Mouse (Mus musculus) myocyte (in vitro differentiated cells): ENCODE results near the gene Radil.

Experiments used
- CEBPB ChIP-seq: IDR thresholded peaks from 2 replicates; pipeline ENCODE4 v1.6.1; 2011; ENCODE audit warnings: mild to moderate bottlenecking, moderate library complexity; ENCODE audit not compliant: poor library complexity, insufficient read depth, severe bottlenecking
- E2F4 ChIP-seq: IDR thresholded peaks from one replicate; pipeline ENCODE4 v1.6.1; 2011; ENCODE audit warnings: mild to moderate bottlenecking, control low read depth, moderate library complexity; ENCODE audit not compliant: insufficient read depth
- MAX ChIP-seq: IDR thresholded peaks from one replicate; pipeline ENCODE4 v1.6.1; 2011; ENCODE audit warnings: low read depth, mild to moderate bottlenecking, control low read depth
- MYOD1 ChIP-seq, 3 experiments: IDR thresholded peaks; one replicate each; pipeline ENCODE4 v1.6.1; 2011; ENCODE audit warnings: control low read depth in 2 of 3, low read depth in 2 of 3, mild to moderate bottlenecking in 2 of 3, moderate library complexity in 1 of 3; ENCODE audit not compliant: insufficient read length in 2 of 3, control insufficient read depth in 1 of 3
- MYOG ChIP-seq, 3 experiments: IDR thresholded peaks; one replicate each; pipeline ENCODE4 v1.6.1; 2011; ENCODE audit warnings: control low read depth in 2 of 3, low read depth in 2 of 3, mild to moderate bottlenecking in 2 of 3; ENCODE audit not compliant: insufficient read length in 2 of 3, control insufficient read depth in 1 of 3, insufficient read depth in 1 of 3
- POLR2A ChIP-seq: IDR thresholded peaks from one replicate; pipeline ENCODE4 v1.6.1; 2011; ENCODE audit warnings: low read depth, mild to moderate bottlenecking, control low read depth, moderate library complexity; ENCODE audit not compliant: insufficient read length
- POLR2AphosphoS2 ChIP-seq: IDR thresholded peaks from one replicate; pipeline ENCODE4 v1.6.1; 2011; ENCODE audit warnings: low read depth, control low read depth; ENCODE audit not compliant: insufficient read length
- REST ChIP-seq: IDR thresholded peaks from one replicate; pipeline ENCODE4 v1.6.1; 2011; ENCODE audit warnings: mild to moderate bottlenecking, control low read depth, moderate library complexity; ENCODE audit not compliant: insufficient read depth, insufficient read length
- SRF ChIP-seq: IDR thresholded peaks from one replicate; pipeline ENCODE4 v1.6.1; 2011; ENCODE audit warnings: low read depth; ENCODE audit not compliant: control insufficient read depth, insufficient read length
- TCF12 ChIP-seq: IDR thresholded peaks from one replicate; pipeline ENCODE4 v1.6.1; 2011; ENCODE audit warnings: mild to moderate bottlenecking, control low read depth; ENCODE audit not compliant: poor library complexity, insufficient read depth, severe bottlenecking
- TCF3 ChIP-seq: IDR thresholded peaks from one replicate; pipeline ENCODE4 v1.6.1; 2011; ENCODE audit warnings: low read depth, control low read depth; ENCODE audit not compliant: insufficient read length
- USF1 ChIP-seq: IDR thresholded peaks from one replicate; pipeline ENCODE4 v1.6.1; 2011; ENCODE audit warnings: low read depth, mild to moderate bottlenecking, control low read depth, moderate library complexity

GRCm38 (mm10) chr5:142549961-142550705 lies 765 bp downstream of the Radil start:
- TF ChIP-seq POLR2A (no peak), MYOG (IDR thresholded peaks at IDR 0.05; ENCODE audit: control insufficient read depth in 1 of 3, insufficient read depth in 1 of 3, insufficient read length in 2 of 3, low read depth in 2 of 3) (no peak), CEBPB (no peak), POLR2AphosphoS2 (no peak), USF1 (no peak), TCF12 (no peak), MAX (no peak), SRF (no peak), E2F4 (no peak), REST (no peak), MYOD1 (IDR thresholded peaks at IDR 0.05; ENCODE audit: control insufficient read depth in 1 of 3, insufficient read length in 2 of 3, low read depth in 2 of 3) (no peak), TCF3 (no peak)
